Mouse (Mus musculus) 416B (cell line): ENCODE measurements at regions not wholly inside any gene's neighbourhood (a gene's known extent, or its start where the extent isn't known, plus 50 kb on each side); places are given as distances from the start of the nearest gene placed in this dataset.

Source experiments
- DNase-seq: peaks from one replicate; pipeline ENCODE4 v3.0.0; 2011; ENCODE audit warnings: low read depth

DNA sequence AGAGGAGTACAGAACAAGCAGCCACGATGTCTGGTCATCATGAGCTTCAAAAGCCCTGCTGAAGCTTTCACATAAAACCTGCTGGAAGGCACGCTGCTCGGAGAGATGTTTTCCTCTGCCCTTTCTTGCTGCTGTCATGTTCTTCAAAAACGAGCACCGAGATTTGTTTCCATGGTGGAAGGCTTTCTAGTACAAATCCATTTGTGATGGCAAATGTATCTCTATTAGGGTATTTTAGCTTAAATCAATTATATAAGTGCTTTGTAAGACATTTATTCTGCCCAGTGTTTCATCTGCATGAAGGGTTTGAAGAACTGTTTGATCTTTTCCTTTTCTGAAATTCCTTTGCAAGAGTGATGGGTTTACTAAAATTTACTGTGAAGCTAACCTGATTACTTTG lies 253.1 kb downstream of the Fam173b start:
- DNase-seq = no peak

DNA sequence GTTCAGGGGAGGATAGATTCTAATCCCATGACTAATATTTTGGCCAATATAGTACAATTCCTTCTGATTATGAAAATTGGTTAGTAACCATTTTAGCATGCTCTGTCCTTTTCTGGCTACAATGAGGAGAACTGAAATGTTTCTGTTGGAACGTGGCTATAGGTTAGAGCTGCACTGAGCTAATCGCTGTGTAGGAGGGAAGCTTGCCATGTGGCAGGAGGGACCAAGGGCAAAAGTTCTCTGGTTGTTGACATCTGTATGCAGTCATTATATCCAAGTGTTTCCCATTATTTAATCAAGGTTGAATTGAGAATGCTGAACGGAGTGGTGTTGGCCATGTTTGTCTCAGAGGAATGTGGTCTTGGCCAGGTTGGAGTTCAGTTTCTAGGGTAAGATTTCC lies 253.5 kb downstream of the Fam173b start:
- DNase-seq = no peak

DNA sequence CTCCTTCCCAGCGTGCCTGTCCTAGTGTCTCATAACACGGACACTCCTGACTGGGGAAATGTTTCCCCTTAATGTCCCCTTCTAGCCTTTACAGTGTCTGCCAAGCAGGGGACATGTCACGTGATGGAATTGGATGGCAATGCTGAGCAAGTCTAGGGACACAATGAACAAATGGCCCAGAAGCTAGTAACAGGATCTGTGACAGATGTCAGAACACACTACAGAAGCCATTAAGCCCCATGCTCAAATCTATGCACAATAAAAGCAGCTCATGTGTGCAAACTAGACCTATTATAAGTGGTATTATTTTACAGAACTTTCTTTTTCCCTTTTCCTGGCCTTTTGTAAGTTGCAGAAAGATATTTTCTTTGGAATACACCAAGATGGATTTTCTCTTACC lies 267.4 kb downstream of the Fam173b start:
- no peak for DNase-seq

DNA sequence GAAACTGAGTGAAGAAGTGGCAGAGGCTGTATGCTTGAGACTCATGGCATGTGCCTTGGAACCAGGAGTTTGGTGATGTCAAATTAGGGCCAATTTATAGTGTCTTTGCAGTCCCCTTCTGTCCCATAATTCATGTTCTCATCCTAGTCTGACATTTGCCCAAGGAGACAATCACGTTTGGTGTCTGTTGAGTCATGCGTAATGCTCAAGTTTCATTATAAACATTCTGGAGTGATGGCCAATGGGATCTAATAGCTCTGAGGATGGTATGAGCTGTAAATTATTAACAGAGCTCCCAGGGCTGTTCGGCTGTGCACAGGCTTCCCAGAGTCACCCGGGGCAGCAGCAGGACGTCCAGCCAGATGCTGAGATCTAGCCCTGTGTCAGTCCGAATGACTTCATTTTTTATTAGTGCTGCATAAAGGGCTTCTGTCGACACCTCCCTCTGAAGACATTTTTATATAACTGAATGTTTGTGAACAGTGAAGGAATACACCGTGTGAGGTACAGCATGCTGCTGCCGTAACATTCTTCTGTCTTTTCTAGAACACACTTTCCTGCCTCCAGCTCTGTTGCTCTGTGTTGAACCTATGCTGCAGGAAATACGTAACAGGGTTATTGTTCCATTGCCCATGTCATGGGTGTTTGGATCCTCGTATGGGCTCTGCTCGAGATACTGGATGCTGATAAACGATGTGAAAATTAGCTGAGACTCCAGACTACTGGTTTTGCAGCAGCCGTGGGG lies 268.2 kb downstream of the Fam173b start:
- no peak for DNase-seq

DNA sequence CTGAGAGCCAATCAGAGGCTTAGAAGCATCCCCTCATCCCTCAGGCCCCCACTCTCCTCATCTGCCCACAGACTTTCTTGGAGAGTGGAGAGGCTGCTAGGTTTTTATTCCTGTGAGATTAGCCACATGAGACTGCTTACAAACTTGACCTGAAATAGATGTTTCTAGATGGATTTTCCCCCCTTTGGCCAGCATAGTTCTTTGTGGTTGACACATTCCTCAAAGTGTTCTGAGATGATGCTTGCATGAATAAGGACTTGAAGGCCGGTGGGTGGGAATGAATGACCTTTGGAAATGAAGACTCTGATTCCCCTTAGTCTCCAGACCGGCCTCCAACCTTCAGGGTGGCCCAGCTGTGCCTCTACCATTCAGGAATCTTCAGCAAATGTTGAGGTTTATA lies 273.8 kb downstream of the Fam173b start:
- no peak for DNase-seq

DNA sequence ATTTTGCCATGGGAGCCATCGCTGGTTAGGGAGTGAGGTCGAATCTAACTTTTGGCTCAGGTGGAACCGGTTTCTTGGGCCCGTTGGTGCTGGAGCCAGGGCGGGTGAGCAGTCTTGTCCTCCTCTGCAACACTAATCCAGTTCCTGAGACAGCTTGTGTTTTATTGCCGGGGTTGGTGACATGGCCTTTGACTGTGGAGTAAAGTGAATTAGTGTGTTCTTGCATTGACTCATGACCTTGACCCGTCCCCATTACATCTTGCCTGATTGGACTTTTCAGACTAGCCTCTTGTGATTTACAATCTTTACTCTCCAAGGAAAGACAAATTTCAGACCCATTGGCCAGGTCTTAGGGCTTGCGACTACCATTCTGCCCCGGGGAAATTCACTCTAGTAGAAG lies 278.8 kb downstream of the Fam173b start:
- no peak for DNase-seq

DNA sequence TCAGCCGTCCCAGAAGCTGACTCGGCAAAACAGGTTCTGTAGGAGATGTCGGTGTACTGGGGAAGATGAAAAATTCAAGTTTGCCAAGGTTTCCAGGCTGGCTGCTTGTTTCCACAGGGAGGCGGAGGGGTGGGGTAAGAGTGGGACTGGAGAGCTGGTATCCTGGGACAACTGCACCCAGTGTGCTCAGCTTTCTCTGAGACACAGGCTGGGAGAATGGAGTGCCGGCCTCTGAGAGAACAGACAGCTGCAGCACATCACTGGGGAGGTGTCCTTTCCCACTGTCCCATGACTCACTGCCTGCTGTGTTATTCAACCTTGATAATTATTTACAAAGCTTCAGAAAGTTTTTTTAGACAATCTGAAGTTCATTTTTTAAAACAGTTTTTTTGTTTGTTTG lies 280.7 kb downstream of the Fam173b start:
- no peak for DNase-seq

DNA sequence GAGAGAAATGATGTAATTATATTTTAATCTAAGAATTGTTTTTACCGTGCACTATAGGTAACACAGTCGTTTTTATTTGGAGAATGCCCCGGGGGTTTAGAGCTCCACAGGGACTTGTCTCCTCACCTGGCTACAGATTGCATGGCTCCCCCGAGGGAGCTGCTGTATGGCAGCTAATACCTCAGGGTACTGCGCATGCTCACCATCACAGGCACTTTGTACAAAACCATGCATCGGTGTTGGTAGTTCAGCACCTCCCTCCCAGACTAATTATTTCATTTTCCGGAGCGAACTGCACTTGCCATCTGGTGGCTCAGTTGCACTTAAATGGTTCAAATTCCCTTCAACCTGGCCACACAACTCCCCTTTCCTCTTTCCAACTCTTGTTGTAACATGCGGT lies 281.9 kb downstream of the Fam173b start:
- no peak for DNase-seq

DNA sequence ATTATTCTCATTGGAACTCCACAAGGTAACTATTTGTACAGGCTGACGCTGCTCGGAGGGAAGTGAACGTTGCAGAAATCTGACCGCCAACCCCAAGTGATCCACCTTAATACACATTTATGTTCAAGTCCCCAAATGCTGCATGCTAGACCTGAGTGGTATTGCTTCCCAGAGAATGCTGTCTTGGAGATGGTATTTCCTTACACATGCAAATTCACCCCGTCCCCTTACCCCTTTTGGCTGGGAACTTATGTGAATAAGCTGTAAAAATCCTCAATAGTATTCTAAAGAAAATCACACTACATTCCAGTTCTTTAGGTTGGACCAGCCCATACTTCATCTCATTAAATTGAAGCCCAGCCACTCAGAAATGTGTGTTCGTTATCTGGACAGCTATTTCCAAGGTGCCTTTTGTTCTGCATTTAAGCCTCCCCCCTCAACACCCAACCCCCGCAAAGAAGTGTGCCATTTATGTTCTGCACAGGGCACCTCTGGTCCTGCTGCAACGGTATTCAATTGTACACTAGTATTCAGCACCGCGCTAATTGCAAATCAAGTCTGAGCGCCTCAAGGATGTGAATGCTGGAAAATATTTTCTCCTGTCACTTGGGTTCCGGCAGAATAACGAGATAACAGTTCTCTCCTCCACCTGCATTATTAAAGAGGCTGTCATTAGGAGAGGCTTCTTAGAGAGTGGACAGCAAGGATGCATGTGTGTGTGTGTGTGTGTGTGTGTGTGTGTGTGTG lies 278.0 kb upstream of the Tas2r119 start:
- DNase-seq = no peak

DNA sequence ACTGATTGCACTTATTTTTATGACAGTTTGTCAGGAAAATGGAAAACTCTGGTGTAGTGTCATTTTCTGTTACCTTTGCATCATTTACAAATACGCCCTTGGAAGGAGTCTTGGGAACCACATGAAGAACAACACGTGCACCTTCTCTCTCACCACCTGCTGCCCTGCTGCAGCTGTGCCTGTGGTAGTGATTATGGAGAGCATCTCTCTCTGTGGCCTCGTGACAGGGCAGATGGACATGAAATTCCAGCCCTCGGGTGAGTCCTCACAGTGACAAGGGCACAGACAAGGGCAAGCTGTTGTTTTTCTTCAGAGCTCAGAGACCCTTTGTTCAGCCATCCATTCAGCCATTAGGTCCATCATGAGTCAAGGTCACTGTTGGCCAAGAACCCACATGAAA lies 276.8 kb upstream of the Tas2r119 start:
- DNase-seq = no peak

DNA sequence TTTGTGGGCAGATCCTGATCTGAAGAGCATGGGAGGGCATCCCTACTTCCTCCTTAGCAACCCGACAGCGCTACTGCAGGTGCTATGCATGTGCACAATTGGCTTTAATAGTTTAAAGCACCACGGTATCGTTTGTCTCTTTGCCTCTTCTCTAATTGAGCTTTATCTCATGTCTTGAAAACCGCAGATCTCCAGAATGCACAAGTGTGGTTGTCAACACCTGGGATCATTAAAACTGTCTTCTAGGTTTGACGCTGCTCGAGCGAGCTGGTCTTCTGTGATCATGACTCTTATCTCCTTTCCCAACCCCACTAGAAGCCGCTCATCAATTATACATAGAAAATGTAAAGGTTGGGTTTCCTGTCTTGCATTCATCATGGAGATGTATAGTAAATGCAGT lies 268.7 kb upstream of the Tas2r119 start:
- no peak for DNase-seq

DNA sequence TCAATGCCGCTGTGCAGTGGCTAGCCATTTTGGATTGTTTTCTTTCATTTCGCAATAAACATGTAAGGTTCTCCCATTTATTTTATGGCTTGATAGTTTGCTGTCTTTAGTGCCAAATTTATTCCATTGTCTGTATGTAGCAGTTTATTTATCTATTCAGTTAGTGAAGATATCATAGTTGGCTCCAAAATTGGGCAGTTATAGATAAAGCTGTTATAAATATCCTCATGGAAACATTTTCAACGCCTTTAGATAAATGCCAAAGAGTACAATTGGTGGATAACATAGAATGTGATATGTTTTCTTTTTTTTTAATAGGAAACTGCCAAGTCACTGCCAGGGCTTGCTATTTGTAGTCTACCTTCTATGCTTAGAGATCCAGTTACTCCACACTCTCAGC lies 265.1 kb upstream of the Tas2r119 start:
- no peak for DNase-seq

DNA sequence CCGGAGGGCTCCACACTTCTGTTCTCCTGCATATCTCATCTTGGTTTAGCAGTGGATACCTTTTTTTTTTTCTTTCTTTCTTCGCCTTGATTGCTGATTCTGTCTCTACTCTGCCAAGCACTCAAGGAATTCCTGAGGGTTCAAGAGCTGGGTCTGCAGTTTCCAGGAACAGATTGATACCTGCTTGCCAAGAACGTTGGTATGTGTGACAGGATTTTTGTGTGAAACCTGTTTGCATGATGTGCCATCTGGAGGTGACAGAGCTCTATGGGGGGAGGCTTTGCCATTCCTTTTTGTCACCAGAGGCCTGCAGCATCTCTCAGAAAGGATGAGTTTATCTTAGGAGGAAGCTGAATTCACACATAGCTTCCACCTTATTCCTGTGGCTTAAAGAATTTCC lies 255.6 kb upstream of the Tas2r119 start:
- no peak for DNase-seq

DNA sequence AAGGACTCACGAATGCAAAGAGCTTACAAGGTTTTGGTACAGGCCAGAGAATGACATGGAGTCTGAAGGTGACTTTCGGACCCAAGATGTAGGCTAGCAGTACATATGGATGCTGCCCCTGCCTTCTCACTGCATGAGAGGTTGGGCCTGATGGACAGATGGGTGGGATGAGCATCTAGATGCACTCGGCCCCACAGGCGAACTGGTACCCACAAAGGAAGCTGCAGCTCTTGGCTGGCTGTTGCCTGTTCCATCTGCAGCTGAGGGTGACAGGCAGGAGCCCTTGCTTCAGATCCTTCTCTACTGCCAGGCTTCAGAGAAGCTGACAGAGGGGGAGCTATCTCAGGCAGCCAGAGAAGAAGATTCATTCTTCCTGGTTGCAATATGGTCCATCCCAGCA lies 216.8 kb upstream of the Tas2r119 start:
- no peak for DNase-seq

DNA sequence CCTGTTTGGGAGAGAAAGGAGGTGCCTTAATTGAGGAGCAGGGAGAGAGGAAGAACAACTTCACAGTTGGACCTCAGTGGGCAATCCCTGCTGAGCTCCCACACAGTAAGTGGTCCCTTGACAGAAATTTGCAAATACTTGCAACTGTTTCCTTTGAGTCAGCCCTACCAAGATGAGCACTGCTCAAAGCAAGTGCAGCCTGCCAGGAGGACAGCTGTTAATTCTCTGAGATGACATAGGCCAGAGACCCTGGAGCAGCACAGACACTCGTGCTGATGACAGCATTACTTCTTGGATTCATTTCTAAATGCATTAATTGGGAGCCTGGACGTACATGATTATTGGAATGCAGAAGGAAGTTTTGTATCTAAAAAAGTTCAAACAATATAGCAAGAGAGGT lies 215.1 kb upstream of the Tas2r119 start:
- DNase-seq = no peak

DNA sequence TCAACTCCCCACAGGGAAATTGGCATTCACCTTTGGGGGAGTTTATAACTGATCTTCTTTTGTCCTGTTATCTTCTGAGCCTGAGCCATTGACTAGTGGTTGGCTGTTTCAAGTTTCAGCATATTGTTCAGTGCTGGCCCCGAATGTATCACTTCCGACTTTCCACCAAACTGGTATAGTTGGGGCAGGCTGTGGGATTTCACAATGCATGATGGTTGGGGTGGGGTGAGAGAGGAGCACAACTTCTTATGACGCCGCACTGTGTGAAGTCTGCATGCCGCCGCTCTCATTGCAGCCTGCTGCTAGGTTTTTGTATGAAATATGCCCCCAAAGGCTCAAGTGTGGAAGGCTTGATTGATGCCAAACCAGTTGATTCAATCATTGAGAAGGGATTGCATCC lies 212.2 kb upstream of the Tas2r119 start:
- no peak for DNase-seq

DNA sequence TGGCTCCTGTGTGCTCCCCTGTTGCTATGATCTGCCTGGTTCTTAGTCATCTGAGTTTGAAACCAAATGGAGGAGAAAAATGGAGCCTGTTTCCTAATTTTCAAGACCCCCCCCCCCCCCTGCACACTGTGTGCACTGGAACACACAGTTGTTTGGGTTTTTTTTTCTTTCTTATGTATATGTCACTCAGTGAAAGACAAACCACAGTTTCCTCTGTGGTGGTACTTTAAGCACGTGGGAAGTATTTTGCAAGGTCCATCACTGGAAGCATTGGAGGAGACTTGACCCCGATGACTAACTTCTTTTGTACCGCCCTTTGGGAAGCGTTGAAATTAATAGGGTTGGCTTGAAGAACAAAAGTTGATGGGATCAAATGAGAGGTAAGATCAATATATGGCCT lies 211.5 kb upstream of the Tas2r119 start:
- peak; percentile 51 for DNase-seq

DNA sequence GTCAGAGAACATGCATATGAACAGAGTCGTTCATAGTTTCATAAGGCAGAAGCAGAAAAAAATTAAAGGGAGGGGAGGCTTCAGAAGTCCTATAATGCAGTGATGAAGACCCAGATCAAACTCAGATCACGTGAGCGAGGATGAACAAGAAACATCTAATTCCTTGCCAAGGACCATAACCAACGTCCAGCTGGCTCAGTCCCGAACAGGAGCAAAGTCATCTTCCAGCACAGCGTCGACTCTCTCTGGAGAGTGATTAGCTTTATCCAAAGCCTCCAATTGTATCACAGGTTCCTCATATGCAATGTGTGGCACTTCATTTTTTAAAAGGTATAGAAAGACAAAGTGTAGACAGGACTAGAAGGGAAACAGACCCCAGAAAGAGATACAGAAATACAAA lies 204.2 kb upstream of the Tas2r119 start:
- DNase-seq = no peak

DNA sequence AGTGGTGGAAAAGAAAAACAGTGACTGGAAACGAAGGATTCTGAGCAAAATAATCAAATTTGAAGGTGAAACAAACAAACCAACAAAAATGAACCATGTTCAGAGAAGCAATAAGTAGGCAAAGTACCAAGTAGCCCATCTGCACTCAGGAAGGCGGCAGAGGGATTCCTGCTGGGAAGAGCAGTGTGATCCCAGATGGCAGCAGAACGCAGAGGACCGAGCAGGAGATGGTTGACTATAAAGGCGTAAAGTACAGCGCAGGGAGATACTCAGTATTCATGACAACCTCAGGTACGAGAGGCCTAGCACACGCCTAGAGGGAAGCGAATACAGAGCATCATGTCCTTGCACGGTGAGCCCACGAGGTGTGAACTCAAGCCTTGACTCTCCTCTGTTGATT lies 203.2 kb upstream of the Tas2r119 start:
- no peak for DNase-seq

DNA sequence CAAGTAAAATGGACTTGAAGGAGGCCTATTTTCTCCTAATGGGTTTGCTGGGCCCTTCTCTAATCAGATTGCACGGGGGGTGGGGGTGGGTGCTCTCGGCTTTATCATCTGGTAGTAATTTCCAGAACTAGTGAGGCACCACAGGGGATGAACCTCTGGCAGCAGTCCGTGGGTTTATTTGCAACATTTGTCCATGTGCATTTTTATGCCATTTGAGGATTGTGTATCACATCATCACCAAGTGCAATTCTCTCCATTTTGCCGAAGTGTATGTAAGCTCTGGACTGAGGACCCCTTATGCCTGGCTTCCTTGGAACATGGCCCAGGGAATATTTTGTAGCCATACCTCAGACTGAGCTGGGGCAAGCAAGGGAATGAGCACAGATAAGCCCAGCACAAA lies 200.6 kb upstream of the Tas2r119 start:
- DNase-seq = no peak

DNA sequence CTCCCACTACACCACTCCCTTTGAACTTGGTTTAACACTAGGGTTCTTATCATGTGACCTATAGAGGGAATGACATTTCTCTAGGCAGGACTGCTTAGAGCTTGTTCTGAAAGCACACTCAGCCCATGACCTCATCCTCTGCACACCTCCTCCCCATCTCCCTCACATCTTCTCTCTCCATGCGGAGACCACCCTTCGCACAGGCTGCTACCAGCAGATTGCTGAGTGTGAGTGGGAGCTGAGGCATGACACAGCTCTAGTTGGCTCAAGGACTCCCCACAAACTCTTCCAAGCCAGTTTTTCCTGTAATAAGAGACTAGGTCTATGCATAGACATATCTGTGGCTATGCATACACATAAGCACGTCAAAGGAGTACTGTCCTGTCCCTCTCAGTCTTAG lies 199.5 kb upstream of the Tas2r119 start:
- no peak for DNase-seq

DNA sequence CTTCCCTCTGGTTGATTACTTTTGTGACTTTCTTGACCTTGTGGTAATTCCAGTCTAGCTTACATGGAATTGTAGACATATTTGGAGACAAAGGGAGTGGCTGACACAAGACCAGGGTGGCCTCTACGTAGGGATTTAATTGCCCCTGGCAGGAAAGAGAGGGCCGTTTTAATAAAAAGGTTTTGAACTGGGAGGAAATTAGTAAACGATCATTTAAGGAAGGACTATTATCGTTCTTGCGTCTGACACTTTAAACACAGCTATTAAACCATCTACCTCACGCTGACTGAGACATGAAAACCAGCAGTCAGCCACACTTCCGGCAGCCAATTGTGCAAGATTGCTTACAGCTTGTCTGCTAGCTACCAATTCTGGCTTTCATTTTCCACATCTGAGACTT lies 197.1 kb upstream of the Tas2r119 start:
- no peak for DNase-seq

DNA sequence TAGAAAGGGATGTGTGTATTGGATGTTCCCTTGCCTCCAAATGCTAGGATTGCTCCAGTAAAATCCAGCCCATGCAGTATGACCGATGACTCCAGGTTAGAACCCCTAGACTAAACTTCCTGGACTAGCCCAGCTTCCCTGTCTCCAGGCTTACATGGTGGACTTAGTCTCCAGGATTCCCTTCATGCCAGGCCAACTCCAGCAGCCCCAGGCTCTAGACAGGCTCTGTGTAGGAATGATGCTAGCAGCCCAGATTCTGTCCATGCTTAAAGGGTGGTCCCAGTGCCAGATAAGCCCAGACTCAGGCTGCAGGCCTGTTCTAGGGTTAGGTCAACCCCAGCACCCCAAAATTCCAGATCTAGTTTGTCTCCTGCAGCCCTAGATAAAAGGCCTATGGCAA lies 196.3 kb upstream of the Tas2r119 start:
- no peak for DNase-seq

DNA sequence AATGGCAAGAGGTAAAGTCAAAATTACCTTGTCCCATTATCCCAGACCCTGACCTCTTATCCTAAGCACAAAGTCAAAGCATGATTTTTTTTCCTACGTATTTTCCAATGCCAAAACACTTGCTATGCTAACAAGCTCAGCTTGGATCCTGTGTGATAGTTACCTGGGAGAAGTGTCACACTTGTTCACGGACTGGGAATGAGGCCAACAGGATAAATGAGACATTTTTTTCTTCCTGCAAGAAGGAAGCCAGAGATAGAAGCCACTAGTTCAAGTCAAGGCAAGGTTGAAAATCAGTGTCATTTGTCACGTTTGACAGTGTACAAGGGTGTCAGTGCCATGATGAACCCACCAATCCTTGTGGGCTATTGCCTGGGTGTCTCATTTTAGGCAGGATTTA lies 189.8 kb upstream of the Tas2r119 start:
- no peak for DNase-seq
